Mouse (Mus musculus): Measurements from ENCODE around the gene Psen2.

The Psen2 gene

DNA sequence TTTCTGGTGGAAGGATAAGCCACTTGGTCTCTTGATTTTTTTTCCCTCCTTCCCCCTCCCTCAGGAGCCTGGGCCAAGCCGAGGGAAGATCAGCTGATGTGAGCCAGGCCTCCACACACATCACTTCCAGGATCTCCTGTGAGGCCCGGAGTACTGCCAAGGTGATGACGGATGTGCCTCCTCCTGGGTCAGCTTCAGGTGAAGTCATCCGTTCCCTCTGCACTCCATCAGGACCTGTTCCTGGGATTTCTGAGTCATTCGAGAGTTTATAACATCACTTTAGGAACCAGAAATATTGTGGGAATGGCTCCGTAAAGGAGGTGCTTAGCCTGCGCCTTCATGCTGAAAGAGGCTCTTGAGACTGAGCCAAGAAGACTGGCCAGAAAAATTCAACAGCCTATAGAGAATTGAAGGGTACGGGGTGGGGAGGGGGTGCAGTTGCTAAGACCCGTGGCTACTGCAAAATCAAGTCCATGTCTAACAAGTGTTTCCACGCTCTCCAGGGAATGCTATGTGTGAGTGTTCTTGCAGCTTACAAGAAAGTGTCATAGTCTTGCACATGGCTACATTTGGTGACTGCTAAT, 11.6 kb upstream of the Psen2 start:
- ATAC-seq (ENCODE audit: low TSS enrichment) = no peak

GRCm38 (mm10) chr1:180269033-180269432, 5.8 kb upstream of the Psen2 start:
- no peak for ATAC-seq (ENCODE audit: low TSS enrichment)

- peak; percentile 83 for ATAC-seq (ENCODE audit: low TSS enrichment)
Measured at GRCm38 (mm10) chr1:180268249-180269031, 5.2 kb upstream of the Psen2 start.

GRCm38 (mm10) chr1:180267151-180267550, 3.9 kb upstream of the Psen2 start:
- peak; percentile 51; the same call in 1 of the 2 replicates for ATAC-seq (ENCODE audit: low TSS enrichment)

GRCm38 (mm10) chr1:180265399-180265798, 2.2 kb upstream of the Psen2 start:
- ATAC-seq (ENCODE audit: low TSS enrichment) = no peak

- ATAC-seq (ENCODE audit: low TSS enrichment) = no peak
Measured at GRCm38 (mm10) chr1:180264851-180265250, 1.6 kb upstream of the Psen2 start.

- ATAC-seq (ENCODE audit: low TSS enrichment) = no peak
Measured at GRCm38 (mm10) chr1:180264389-180264788, 1.2 kb upstream of the Psen2 start.

DNA sequence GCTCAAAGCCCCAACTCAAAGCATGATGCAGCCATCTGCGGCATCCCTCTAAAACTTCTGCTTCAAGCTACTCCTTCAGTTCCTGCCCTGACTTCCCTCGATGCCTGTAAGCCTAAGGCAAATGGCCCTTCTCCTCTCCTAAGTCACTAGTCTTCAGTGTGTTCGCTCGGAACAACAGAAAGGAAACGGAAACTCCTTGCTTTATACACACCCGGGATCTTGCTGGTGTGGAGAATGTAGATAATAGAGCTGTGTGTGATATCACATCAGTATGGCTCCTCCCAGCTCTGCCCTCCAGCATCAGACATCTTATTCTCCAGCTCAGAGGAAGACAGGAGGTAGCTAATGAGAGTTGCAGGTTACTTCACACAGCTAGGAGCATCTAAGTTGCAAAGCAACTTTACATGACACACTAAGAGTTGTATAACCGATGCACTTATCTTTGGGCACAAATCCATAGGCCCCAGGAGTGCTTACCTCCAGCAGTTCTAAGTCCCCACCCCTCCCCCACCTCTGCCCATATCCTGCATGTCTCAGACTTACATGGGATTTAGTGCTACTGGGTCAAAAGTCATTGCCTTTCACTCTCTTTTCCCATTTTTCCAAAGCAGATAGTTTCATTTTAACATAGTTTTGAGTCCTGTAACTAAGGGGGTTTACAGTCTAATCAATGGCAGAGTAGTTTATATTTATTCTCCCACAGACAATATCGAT, 1.2 kb downstream of the Psen2 start:
- ATAC-seq (ENCODE audit: low TSS enrichment) = no peak

GRCm38 (mm10) chr1:180261415-180261814, 1.8 kb downstream of the Psen2 start:
- no peak for ATAC-seq (ENCODE audit: low TSS enrichment)

DNA sequence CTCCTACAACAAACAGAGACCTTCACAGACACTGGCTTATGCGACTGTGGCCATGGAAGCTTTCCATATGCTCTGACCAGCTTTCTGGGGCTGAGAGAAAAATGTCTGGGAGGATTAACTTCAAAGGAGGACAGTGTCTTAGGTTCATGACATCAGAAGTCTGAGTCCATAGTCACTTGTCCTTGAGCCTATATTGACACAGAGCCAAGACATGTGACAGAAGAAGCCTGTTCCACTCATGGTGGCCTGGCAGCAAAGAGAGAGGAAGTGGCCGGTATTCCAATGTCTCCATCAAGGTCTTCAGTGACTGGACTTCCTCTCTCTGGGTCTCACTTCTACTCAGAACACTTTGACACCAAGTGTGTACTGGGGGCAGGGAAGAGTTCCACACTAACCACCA, 2.4 kb downstream of the Psen2 start:
- no peak for ATAC-seq (ENCODE audit: low TSS enrichment)

DNA sequence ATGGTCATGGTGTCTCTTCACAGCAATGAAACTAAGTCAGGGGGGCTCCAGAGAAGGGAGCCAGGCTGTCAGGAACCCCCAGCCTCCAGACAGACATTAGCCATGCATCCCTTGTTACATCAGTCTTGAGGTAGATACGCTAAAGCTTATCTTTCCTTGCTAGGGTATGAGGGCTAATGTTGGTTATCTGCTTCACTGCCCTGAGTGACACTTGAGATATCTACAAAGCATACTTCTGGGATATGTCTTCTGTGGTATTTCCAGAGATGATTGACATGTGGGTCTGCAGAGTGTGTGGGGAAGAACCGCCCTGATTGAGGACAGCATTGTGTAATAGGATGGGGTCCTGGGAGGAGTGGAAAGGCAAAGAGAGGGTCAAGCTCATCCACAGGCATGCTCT, 3.5 kb downstream of the Psen2 start:
- ATAC-seq (ENCODE audit: low TSS enrichment) = no peak

DNA sequence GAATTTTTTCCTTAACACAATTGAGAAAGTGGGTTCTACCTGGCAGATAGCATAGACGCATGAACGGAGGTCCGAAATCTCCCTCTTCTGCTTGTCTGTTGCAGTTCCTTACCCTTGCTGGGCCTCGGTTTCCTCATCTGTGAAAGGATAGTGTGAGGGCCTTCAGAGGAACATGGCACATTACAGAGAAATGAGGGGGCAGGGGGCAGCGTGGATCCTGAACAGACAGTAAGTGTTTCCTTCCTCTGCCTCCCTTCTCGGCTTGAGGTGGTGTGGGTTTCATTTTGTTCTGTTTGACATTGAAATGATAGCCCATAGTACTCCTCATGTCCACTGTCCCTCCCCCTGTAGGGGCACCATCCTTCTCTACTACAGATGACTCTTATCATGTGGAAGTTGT, 5.8 kb downstream of the Psen2 start:
- ATAC-seq (ENCODE audit: low TSS enrichment) = no peak

GRCm38 (mm10) chr1:180256866-180257265, 6.4 kb downstream of the Psen2 start:
- ATAC-seq (ENCODE audit: low TSS enrichment) = no peak

- ATAC-seq (ENCODE audit: low TSS enrichment) = peak; percentile 86
Measured at GRCm38 (mm10) chr1:180256138-180256674, 7.0 kb downstream of the Psen2 start.

GRCm38 (mm10) chr1:180255294-180256117, 7.7 kb downstream of the Psen2 start:
- ATAC-seq (ENCODE audit: low TSS enrichment) = peak; percentile 41

DNA sequence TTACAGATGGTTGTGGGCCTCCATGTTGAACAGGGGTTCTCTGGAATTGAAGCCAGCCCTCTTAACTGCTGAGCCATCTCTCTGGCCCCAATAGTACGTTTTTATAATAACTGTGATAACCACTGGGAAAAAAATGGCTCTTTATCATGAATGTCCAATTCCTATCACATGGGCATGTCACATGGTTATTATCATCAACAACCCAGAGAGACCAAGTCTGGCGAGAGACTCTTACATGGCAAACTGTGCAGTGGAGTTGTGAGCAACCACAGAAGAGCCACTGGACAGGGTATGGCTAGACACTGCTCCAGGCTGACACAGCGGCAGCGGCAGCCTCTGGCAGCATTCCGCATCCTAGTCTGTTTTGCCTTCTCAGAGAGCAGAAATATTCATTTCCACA, 8.9 kb downstream of the Psen2 start:
- no peak for ATAC-seq (ENCODE audit: low TSS enrichment)

DNA sequence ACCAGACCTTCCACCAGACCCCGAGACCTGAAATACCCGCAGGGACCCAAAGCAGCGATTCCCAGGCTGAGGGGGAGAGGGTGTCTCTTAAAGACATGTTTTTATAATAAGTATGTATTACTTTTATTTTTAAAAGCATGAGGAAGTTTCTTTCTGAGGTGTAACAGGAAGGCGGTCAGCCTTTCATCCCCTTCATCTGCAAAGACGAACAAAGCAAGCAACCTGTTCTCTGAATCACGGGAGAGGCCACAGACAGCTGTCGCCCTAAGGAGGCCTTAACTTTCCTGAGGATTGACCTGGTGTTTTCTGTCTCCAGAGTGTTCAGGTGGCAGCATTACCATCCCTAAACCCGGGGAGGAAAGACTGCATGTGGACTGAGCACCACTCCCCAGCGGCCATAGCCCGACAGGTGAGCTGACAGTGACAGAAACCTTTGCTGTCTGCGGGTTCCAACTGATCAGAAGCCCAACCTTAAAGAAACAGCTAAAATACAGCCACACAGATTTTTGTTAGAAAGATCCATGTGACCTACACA, 10.5 kb downstream of the Psen2 start:
- no peak for ATAC-seq (ENCODE audit: low TSS enrichment)

DNA sequence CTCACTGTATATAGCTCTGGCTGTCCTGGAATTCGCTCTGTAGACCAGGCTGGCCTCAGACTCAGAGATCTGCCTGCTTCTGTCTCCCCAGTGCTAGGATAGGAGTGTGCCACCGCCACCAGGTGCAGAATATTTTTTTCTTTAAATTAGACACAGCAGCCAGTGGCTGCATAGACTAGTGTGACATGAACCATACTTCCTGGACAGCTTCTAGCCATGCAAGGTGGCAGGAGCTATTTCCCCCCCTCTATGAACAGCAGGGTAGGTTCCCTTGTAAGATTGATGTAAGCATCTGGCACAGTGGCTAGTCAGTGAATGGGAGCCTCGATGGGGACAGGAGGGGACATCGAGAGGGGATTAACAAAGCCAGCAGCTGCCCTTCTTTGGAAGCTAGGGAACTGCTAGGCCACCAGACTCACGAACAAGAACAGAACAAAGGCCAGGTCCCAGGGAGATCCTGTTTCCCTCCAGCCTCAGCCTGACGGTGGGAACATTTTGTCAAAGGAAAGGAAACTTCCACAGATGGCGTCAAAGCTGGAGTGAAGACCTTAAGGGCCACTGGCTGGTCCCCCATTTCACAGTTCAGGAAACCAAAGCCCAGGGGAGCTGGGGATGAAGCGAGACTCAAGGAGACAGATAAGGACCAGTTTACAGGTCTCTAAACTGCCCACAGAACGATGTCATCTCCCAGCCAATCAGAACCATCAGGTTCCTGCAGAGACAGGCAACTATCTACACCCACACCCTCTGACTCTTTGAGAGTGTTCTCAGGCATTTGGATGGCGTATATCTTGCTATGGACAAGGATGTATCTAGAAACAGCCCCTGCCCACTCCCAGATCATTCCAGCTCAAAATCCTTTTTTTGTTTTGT, 11.8 kb downstream of the Psen2 start:
- ATAC-seq (ENCODE audit: low TSS enrichment) = no peak

DNA sequence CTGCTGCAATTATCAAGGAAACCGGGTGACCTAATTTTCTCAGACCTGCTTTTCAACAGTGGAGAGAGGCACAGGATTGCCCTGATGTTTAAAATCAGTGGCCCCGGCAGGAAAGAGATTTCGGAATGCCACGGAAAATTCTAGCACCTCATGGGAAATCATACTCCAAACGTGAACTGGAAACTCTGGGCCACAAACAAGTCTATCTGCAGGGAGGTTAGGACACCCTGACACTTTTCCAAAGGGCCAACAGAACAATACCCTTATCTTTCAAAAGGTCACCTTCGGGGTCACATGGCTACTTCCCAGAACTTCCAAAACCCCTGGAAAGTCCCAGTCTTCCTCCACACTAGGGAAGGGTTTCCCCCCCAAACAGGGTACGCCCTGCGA, 12.8 kb downstream of the Psen2 start:
- ATAC-seq (ENCODE audit: low TSS enrichment) = no peak

DNA sequence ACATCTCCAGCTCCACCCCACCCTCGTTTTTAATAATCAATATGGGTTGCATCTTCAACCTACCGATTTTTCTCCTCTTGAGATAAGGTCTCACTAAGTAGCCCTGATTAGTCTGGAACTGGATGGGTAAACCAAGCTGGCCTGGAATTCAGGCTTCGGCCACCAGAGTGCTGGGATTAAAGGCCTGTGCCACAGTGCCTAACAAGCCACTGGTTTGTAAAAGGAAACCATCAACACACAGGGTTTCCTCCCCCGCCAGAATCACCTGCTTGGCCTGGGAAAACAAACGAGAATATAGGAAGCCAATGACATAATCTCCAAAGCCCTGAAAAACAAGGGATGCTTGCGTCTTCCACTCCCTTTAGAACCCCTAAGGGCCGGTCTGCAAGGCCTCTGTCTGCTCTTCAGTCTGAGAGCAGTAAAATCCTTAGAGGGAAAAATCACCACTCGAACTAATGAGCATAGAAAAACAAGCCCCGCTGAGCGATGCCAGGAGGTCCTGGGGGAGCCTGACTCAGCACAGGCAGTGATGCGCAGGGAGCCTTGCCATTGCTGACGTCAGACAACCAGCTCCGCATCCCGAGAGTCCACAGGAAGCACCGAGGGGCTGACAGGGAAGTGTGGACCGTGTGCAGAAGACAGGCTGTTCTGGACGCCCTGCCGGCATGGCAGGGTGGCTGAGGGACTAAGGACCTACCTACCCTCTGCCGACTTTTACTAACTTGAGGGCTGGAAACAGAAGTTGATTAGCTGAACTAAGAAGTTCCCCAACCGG, 13.4 kb downstream of the Psen2 start:
- peak; percentile 71 for ATAC-seq (ENCODE audit: low TSS enrichment)
